Mouse (Mus musculus) heart, embryonic 11.5 days (tissue): ENCODE measurements around the gene Mrc2. TPM values are rescaled to one million over a fixed set of nuclear protein-coding genes. Genes with fewer than 3 reads are reported as not detected.
A peak's percentile ranks its signal among the peaks of the same experiment; 100 is the strongest.

Experiments
- ATAC-seq: fragments of 200-750 bp; cut with Nextera tagmentation; replicated peaks from 2 replicates; pipeline ENCODE4 v1.8.0; 2017; ENCODE audit warnings: moderate library complexity; ENCODE audit not compliant: insufficient number of reproducible peaks, low FRiP score, low TSS enrichment
- H3K27ac ChIP-seq: fragments of 300-500 bp; sonication (generic); 2 replicates; pipeline ENCODE4 v1.5.1; 2014; ENCODE audit warnings: mild to moderate bottlenecking, low read depth, low read length
- H3K27me3 ChIP-seq: fragments of 300-500 bp; sonication (generic); 2 replicates; pipeline ENCODE4 v1.6.1; 2014; ENCODE audit warnings: mild to moderate bottlenecking, low read length, mixed read lengths; ENCODE audit not compliant: control insufficient read depth, insufficient read depth
- H3K36me3 ChIP-seq: fragments of 300-500 bp; sonication (generic); 2 replicates; pipeline ENCODE4 v1.6.1; 2014; ENCODE audit warnings: mild to moderate bottlenecking, low read length, moderate library complexity, mixed read lengths; ENCODE audit not compliant: control insufficient read depth, insufficient read depth
- H3K4me1 ChIP-seq: fragments of 300-500 bp; sonication (generic); 2 replicates; pipeline ENCODE4 v1.6.1; 2014; ENCODE audit warnings: low read length; ENCODE audit not compliant: control insufficient read depth, insufficient read depth
- H3K4me2 ChIP-seq: fragments of 300-500 bp; sonication (generic); 2 replicates; pipeline ENCODE4 v1.6.1; 2014; ENCODE audit warnings: mild to moderate bottlenecking, moderate library complexity
- H3K4me3 ChIP-seq: fragments of 300-500 bp; sonication (generic); 2 replicates; pipeline ENCODE4 v1.5.1; 2014; ENCODE audit warnings: low read depth, low read length
- H3K9ac ChIP-seq: fragments of 300-500 bp; sonication (generic); 2 replicates; pipeline ENCODE4 v1.6.1; 2014; ENCODE audit warnings: mild to moderate bottlenecking, low read depth, low read length, moderate library complexity
- H3K9me3 ChIP-seq: fragments of 300-500 bp; sonication (generic); replicated peaks from 2 replicates; pipeline ENCODE4 v1.6.1; 2016; ENCODE audit warnings: low read length; ENCODE audit not compliant: control insufficient read depth
- WGBS: fragments of 180-500 bp; shearing (Covaris S2); extraction: QIAGEN DNeasy Blood & Tissue Kit; methylation state at CpG from one replicate; pipeline ENCODE4 v1.1.7; 2014; ENCODE audit not compliant: insufficient replicate concordance; 5-methylcytosine and 5-hydroxymethylcytosine counted together
- polyA plus RNA-seq: library from polyadenylated mRNA; unstranded; fragments of >200 nt; fragmentation: Nextera tagmentation; extraction: Ambion mirVana; gene quantifications from 2 replicates; pipeline ENCODE4 v1.2.1, GENCODE M21; 2014

The Mrc2 gene
- polyA plus RNA-seq, 1 experiment from 2014 or later: 5.1 TPM

GRCm38 (mm10) chr11:105291681-105292123 is 741 bp upstream of the Mrc2 start:
- Histone ChIP-seq H3K9ac (peak overlapping the region; percentile 75), H3K36me3 (no peaks in the 10 kb centered on the region), H3K27ac (peak overlapping the region; percentile 88), H3K4me2 (peak overlapping the region; percentile 95), H3K4me3 (peak overlapping the region; percentile 66), H3K27me3 (0 out of 2 replicates have a peak, but pooled peaks cover 2% of the 10 kb centered on the region), H3K9me3 (no peaks in the 10 kb centered on the region), H3K4me1 (peaks cover 26% of the 10 kb centered on the region)
- WGBS: 7% methylated on average over 10 of the region's 10 CpGs
- no peak for ATAC-seq

GRCm38 (mm10) chr11:105293101-105293581 is 698 bp downstream of the Mrc2 start:
- H3K9me3 ChIP-seq: no peaks in the 10 kb centered on the region
- peak overlapping the region; percentile 66 for H3K4me3 ChIP-seq
- ATAC-seq: no peak
- no peaks in the 10 kb centered on the region for H3K36me3 ChIP-seq
- H3K27ac ChIP-seq: peak overlapping the region; percentile 41; the same call in 1 of the 2 replicates
- H3K9ac ChIP-seq: peak overlapping the region; percentile 75
- H3K27me3 ChIP-seq: 0 out of 2 replicates have a peak, but pooled peaks cover 2% of the 10 kb centered on the region
- H3K4me1 ChIP-seq: peaks cover 26% of the 10 kb centered on the region
- under 1% methylated on average over 26 of the region's 26 CpGs for WGBS
- peak overlapping the region; percentile 95 for H3K4me2 ChIP-seq

- Histone ChIP-seq H3K9ac (peak overlapping the region; percentile 75), H3K4me2 (peak overlapping the region; percentile 95), H3K27me3 (0 out of 2 replicates have a peak, but pooled peaks cover 2% of the 10 kb centered on the region), H3K36me3 (no peaks in the 10 kb centered on the region), H3K4me1 (peaks cover 26% of the 10 kb centered on the region), H3K27ac (peak overlapping the region; percentile 37; the same call in 1 of the 2 replicates), H3K9me3 (no peaks in the 10 kb centered on the region), H3K4me3 (peak overlapping the region; percentile 66)
- WGBS: 8% methylated on average over 9 of the region's 9 CpGs
- no peak for ATAC-seq
Observed at GRCm38 (mm10) chr11:105293901-105294494, 1.6 kb downstream of the Mrc2 start.

GRCm38 (mm10) chr11:105296084-105296483 is 3.6 kb downstream of the Mrc2 start:
- no peaks in the 10 kb centered on the region for H3K36me3 ChIP-seq
- 82% methylated on average over 10 of the region's 10 CpGs for WGBS
- ATAC-seq: no peak
- H3K4me1 ChIP-seq: peaks cover 23% of the 10 kb centered on the region
- H3K4me2 ChIP-seq: no peak overlapping the region
- no peak overlapping the region for H3K27ac ChIP-seq
- H3K4me3 ChIP-seq: no peak overlapping the region
- H3K27me3 ChIP-seq: 0 out of 2 replicates have a peak, but pooled peaks cover 2% of the 10 kb centered on the region
- no peak overlapping the region for H3K9ac ChIP-seq
- H3K9me3 ChIP-seq: no peaks in the 10 kb centered on the region

GRCm38 (mm10) chr11:105310197-105310596 is 17.8 kb downstream of the Mrc2 start:
- 72% methylated on average over 7 of the region's 7 CpGs for WGBS
- Histone ChIP-seq H3K4me2 (no peak overlapping the region), H3K4me3 (no peak overlapping the region), H3K27ac (no peak overlapping the region), H3K9me3 (no peaks in the 10 kb centered on the region), H3K4me1 (peaks cover 43% of the 10 kb centered on the region), H3K36me3 (peaks cover 8% of the 10 kb centered on the region), H3K27me3 (no peaks in the 10 kb centered on the region), H3K9ac (no peak overlapping the region)
- no peak for ATAC-seq

- Histone ChIP-seq H3K4me2 (no peak overlapping the region; the same call in 1 of the 2 replicates), H3K9me3 (no peaks in the 10 kb centered on the region), H3K27me3 (no peaks in the 10 kb centered on the region), H3K4me3 (no peak overlapping the region), H3K27ac (no peak overlapping the region), H3K36me3 (no peaks in the 10 kb centered on the region), H3K4me1 (peaks cover 43% of the 10 kb centered on the region), H3K9ac (0 out of 2 replicates have a peak overlapping the region, but pooled peaks have one; percentile 34)
- WGBS: 64% methylated on average over 24 of the region's 24 CpGs
- ATAC-seq: no peak
Observed at GRCm38 (mm10) chr11:105311291-105311975, 19.0 kb downstream of the Mrc2 start.

- H3K27ac ChIP-seq: peak overlapping the region; percentile 74
- WGBS: 27% methylated on average over 12 of the region's 12 CpGs
- no peaks in the 10 kb centered on the region for H3K36me3 ChIP-seq
- peak overlapping the region; percentile 16; the same call in 1 of the 2 replicates for H3K9ac ChIP-seq
- H3K27me3 ChIP-seq: no peaks in the 10 kb centered on the region
- H3K9me3 ChIP-seq: no peaks in the 10 kb centered on the region
- ATAC-seq: no peak
- H3K4me3 ChIP-seq: no peak overlapping the region
- H3K4me2 ChIP-seq: no peak overlapping the region
- peaks cover 43% of the 10 kb centered on the region for H3K4me1 ChIP-seq
Observed at GRCm38 (mm10) chr11:105312311-105312942, 20.0 kb downstream of the Mrc2 start.

- Histone ChIP-seq H3K9ac (no peak overlapping the region), H3K9me3 (no peaks in the 10 kb centered on the region), H3K27ac (peak overlapping the region; percentile 74), H3K4me1 (peaks cover 43% of the 10 kb centered on the region), H3K4me2 (no peak overlapping the region), H3K4me3 (no peak overlapping the region), H3K27me3 (no peaks in the 10 kb centered on the region), H3K36me3 (no peaks in the 10 kb centered on the region)
- 20% methylated on average over 10 of the region's 10 CpGs for WGBS
- ATAC-seq: no peak
Observed at GRCm38 (mm10) chr11:105312972-105313632, 20.7 kb downstream of the Mrc2 start.
